Mouse (Mus musculus): ENCODE measurements at regions not wholly inside any gene's neighbourhood (a gene's known extent, or its start where the extent isn't known, plus 50 kb on each side); places are given as distances from the start of the nearest gene placed in this dataset.
"Not testable (repeated sequence)": the region's sequence is repeated elsewhere in the genome, so short reads cannot be mapped to it uniquely, and the experiment has no call there.

- ATAC-seq (ENCODE audit: low TSS enrichment): peak; percentile 88
These were observed 145.5 kb downstream of the Tsen15 start for GRCm38 (mm10) chr1:152241026-152241425.

DNA sequence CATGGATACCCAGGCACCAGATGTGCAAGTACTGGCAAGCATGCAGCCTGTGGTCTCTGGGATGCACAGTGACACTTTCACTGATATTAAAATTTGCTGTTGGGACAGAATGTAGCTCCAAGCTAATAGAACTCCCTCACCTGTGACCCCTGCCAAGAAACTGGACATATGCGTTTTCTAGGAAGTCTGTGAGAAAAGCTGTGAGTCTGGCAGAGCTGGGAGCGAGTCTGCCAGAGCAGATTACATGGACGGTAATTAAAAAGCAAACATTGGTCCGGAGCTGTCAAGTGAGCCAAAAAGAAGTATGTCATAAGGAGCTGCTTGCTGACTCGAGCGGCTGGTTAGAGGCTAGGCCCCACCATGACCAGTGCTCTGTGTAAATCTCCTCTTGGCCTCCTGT is 147.1 kb downstream of the Tsen15 start:
- no peak for ATAC-seq (ENCODE audit: low TSS enrichment)

DNA sequence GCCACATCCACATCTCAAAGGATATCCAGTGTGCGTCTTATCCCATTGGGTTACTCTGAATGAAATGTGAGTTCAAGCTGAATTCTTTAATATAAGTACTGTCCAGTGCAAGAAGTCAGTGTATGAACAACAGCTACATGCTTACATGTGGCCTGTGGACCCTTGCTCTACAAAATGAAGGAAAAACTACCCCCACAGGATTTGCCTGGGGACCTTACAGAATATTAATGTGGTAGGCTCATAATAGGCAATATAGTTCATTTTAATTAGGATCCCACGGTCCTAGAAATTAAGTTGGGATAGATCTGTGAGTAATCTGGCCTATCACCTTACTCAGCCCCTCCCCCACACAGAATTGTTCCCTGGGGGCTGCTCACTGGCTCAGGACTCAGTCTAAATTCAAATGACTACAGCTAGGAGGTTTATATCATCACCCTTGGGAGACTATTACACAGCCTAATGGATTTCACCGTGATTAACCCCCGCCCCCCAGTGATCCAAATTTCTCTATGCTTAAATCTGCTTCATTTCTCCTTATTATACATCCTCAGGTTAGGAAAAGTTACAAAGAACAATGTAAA is 145.4 kb upstream of the 1700025G04Rik start:
- no peak for ATAC-seq (ENCODE audit: low TSS enrichment)

DNA sequence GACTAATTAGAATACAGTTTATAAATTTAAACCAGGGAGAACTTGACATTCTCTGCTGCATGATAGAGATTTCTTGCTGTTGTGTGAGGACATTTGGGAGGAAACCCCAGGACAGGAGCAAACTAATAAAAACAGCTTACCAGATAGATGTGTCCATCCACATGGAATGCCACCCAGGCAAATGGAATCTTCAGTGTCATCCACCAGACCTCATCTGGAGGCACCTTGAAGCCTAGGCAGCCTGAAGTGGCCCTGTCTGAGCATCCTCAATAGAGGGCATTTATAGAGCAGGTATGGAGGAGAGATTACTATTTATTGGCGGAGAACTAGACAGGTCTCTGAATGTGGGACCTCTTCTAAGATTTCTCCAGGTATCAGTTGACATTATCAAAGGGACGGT is 144.8 kb upstream of the 1700025G04Rik start:
- no peak for ATAC-seq (ENCODE audit: low TSS enrichment)

DNA sequence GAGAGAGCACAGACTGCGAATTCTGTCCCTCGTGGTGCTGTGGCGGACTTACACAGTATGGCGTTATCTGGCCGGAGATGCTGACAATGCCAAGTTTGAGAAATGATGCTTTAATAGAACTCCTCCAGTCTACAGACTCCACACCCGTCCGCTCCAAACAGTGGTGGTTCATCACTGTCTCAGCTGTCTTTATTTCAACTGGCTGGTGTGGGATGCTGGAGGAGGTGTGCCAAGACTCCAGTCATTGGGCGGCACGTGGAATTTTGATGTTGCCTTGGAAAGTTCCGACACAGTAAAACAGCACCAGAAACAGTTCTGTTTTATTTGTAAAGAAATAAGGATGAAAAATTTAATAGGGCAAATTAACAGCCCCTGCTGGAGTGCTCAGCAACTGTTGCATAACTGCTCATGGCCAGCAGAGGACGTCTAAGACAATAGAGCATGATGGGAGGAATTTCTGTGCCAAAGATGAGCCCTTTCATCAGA is 141.8 kb upstream of the 1700025G04Rik start:
- peak; percentile 82 for ATAC-seq (ENCODE audit: low TSS enrichment)

GRCm38 (mm10) chr1:152229709-152230108 is 139.8 kb upstream of the 1700025G04Rik start:
- no peak for ATAC-seq (ENCODE audit: low TSS enrichment)

DNA sequence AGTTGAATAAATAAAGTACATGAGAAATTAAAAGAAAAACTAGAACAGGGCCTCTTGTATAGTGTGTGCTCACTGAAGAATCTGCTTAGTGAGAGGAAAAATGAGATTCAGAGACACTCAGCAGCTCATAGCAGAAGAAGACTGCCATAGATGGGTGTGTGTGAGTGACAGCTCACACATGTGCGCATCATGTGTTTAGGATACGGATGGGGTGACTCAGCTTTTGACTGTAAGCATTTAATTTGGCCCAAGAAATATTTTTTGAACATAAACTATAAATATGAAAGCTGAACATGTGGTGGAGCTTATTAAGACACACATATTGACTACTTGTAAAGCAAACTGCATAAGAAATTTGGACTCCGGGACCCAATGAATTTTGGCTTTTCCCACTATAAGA is 136.1 kb upstream of the 1700025G04Rik start:
- ATAC-seq (ENCODE audit: low TSS enrichment): no peak

GRCm38 (mm10) chr1:152223666-152224065 is 133.7 kb upstream of the 1700025G04Rik start:
- ATAC-seq (ENCODE audit: low TSS enrichment): no peak

GRCm38 (mm10) chr1:152220804-152221565 is 131.1 kb upstream of the 1700025G04Rik start:
- ATAC-seq (ENCODE audit: low TSS enrichment): peak; percentile 88

GRCm38 (mm10) chr1:152219752-152220151 is 129.8 kb upstream of the 1700025G04Rik start:
- not testable (repeated sequence) for ATAC-seq (ENCODE audit: low TSS enrichment)

- ATAC-seq (ENCODE audit: low TSS enrichment): peak; percentile 39; the same call in 1 of the 2 replicates
These were observed 127.5 kb upstream of the 1700025G04Rik start for GRCm38 (mm10) chr1:152217404-152217803.

- ATAC-seq (ENCODE audit: low TSS enrichment): no peak
These were observed 124.5 kb upstream of the 1700025G04Rik start for GRCm38 (mm10) chr1:152214376-152214775.

DNA sequence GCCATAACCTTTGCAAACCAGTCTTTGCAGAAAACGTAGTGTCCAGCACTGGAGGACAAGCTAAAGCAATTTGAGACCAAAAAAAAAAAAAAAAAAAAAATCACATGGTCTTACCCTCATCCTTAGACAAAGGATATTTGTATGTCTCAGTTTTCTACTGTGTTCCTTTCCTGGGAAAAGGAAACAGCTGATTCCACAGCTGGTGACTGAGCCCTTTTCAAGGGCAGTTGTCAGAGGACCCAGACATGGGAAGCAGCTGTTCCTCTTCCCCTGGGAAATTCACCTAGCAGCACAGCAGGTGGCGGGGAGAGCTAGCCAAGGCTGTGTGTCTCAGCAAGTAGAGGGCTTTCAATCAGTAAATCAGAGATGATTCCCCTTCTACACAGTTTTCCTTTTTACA is 113.3 kb upstream of the 1700025G04Rik start:
- ATAC-seq (ENCODE audit: low TSS enrichment): no peak

- no peak for ATAC-seq (ENCODE audit: low TSS enrichment)
These were observed 98.8 kb upstream of the 1700025G04Rik start for GRCm38 (mm10) chr1:152188700-152189099.

- no peak for ATAC-seq (ENCODE audit: low TSS enrichment)
These were observed 95.0 kb upstream of the 1700025G04Rik start for GRCm38 (mm10) chr1:152184956-152185355.

GRCm38 (mm10) chr1:152176267-152176970 is 86.5 kb upstream of the 1700025G04Rik start:
- ATAC-seq (ENCODE audit: low TSS enrichment): no peak

DNA sequence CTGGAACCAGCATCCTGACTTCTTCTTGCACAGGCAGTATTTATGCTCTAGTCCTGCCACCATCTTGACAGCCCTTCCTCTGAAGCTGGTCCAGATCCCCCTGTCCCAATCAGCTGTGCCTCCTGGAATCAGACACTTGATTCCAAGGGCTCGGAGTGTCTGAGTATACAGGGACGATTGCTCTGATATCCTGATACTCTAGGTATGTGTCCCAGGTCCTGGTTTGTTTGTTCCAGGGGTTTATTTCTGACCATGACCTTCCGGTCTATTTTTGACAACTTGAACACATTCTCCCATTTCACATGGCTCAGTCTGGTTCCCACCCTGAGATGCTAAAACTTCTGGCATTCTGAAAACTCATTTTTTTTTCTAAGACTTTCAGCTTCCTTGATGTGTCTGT is 85.8 kb upstream of the 1700025G04Rik start:
- no peak for ATAC-seq (ENCODE audit: low TSS enrichment)

GRCm38 (mm10) chr1:152174464-152174863 is 84.5 kb upstream of the 1700025G04Rik start:
- ATAC-seq (ENCODE audit: low TSS enrichment): peak; percentile 64

- no peak for ATAC-seq (ENCODE audit: low TSS enrichment)
These were observed 81.3 kb upstream of the 1700025G04Rik start for GRCm38 (mm10) chr1:152171034-152171790.

DNA sequence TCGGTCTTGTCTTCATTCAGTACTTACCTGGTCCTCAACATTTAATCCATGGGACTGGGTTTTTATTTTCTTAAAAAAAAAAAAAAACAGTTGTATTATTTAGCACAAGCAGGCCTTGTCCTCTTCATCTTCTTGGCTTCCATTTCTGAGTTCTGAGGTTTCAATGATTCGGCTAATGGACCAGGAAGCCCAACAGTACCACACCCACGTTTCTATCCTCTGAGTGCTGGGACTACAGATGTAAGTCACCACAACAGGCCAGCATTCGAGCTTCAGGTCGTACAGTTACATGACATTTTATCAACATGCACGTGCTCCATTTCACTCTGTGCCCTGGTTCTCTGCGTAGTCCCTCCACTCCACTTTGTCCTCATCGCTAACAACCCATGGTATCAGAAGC is 80.7 kb upstream of the 1700025G04Rik start:
- ATAC-seq (ENCODE audit: low TSS enrichment): no peak

DNA sequence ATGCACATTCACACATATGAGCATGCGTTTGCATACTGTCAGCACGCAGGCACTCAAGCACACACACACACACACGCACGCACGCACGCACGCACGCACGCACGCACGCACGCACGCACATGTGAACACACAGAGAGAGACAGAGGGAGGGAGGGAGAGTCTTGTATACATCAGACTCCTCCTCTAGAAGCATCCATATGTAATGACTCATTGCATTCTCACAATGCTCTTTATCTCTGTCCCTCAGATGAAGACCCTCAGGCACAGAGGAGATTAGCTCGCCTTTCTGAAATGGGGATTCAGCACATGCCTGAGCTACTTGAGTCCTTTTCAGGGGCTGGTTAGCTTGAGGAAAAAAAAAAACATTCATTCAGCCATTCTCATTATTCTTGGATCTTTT is 79.6 kb upstream of the 1700025G04Rik start:
- no peak for ATAC-seq (ENCODE audit: low TSS enrichment)

- ATAC-seq (ENCODE audit: low TSS enrichment): no peak
These were observed 78.4 kb upstream of the 1700025G04Rik start for GRCm38 (mm10) chr1:152168284-152168683.
